Mouse (Mus musculus): Measurements from ENCODE around the gene Nacc2. TPM values are rescaled to one million over a fixed set of nuclear protein-coding genes. Genes with fewer than 3 reads are reported as not detected.

The Nacc2 gene
- polyA plus RNA-seq, 1 experiment from 2014 or later, result 5.5 TPM

DNA sequence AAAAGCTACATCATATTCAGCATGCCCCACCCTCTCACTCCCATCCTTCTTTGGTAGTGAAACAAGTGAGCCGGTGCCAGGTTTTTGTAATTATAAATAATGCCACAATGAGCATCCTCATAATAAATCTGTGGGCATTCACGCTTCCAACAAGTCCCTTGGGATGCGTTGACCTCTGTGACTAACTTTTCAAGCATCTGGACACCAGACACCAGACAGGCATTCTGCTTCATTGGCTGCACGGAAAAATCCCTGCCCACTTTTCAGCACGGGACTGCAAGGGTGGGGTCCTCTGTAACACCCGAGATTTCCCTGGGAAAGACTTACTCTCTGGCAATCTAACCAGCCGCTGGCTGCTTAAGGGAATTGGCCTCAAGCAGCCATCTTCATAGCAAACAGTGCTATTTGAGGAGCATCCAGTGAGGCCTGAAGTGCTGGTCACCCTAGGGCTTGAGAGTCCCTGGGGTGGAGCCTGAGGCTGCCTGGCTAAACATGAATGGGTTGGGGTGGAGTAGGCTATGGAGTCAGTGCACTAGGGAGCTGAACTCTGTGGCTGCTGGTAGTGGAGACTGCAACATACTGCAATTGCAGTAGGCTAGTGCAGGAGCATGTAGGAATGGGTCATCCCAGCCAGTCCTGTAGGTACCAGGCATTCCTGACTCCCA lies 24.8 kb upstream of the Nacc2 start:
- H3K36me3 ChIP-seq, result no peaks in the 10 kb centered on the region
- H3K27me3 ChIP-seq, result no peaks in the 10 kb centered on the region
- 24% methylated on average over 7 of the region's 7 CpGs for WGBS
- H3K4me3 ChIP-seq, result no peak overlapping the region
- no peaks in the 10 kb centered on the region for H3K9me3 ChIP-seq
- H3K4me2 ChIP-seq, result no peak overlapping the region
- no peak for ATAC-seq (ENCODE audit: insufficient number of reproducible peaks, low FRiP score, low TSS enrichment, low read depth)
- H3K4me1 ChIP-seq, result peaks cover 11% of the 10 kb centered on the region
- H3K27ac ChIP-seq, result no peak overlapping the region
- H3K9ac ChIP-seq, result no peak overlapping the region

DNA sequence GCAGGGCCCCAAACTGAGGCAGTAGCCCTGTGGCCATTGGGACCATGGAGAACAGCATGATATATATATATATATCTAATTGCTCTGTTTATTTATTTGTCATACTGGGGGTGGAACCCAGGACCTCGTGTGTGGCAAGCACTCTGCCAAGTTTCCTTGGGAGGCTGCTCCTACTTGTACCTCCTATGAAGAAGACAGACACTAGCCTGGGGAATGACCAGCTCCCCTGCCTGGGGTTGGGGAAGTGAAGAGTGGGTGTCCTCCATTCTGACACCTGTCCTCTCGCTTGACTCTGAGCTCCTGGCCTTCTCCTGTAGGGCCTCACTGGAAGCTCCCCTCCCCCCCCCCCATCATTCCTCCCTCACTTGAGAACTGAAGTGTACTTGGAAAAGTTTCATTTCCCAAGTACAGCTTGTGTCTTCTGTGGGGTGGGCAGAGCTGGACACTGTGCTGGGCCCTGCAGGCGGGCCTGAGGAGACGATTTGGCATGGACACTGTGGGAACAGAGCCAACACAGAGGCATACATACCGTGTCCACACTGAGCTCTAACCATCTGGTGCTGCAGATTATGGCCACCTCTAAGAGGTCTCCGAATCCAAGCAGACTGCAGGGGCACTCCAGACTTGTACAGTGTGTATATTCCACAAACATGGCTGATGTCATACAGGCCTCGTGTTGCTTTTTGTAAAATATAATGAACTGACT lies 23.5 kb upstream of the Nacc2 start:
- no peak for ATAC-seq (ENCODE audit: insufficient number of reproducible peaks, low FRiP score, low TSS enrichment, low read depth)
- Histone ChIP-seq H3K27ac (no peak overlapping the region), H3K4me1 (peaks cover 13% of the 10 kb centered on the region), H3K9ac (no peak overlapping the region), H3K36me3 (no peaks in the 10 kb centered on the region), H3K4me3 (no peak overlapping the region), H3K4me2 (no peak overlapping the region), H3K9me3 (no peaks in the 10 kb centered on the region), H3K27me3 (no peaks in the 10 kb centered on the region)
- WGBS, result 52% methylated on average over 7 of the region's 7 CpGs

DNA sequence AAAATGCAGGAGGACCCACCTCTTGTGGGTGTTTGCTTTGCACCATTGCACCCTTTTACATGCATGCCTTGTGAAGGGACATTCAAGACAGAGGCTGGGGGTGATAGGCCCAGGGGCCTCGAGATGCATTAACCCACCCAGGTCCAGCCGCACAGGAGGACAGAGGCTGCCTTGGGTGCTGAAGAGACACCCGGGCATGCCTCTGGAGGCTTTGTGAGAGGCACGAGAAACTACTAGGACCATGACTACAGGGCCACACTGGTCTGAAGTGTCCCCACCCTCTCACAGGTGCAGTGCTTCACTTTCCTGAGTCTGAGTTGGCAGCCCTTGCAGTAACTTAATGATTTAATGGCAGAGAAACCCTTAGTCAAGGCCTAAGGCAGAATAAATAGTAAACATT lies 22.1 kb upstream of the Nacc2 start:
- H3K9me3 ChIP-seq, result no peaks in the 10 kb centered on the region
- ATAC-seq (ENCODE audit: insufficient number of reproducible peaks, low FRiP score, low TSS enrichment, low read depth), result no peak
- H3K27ac ChIP-seq, result no peak overlapping the region

DNA sequence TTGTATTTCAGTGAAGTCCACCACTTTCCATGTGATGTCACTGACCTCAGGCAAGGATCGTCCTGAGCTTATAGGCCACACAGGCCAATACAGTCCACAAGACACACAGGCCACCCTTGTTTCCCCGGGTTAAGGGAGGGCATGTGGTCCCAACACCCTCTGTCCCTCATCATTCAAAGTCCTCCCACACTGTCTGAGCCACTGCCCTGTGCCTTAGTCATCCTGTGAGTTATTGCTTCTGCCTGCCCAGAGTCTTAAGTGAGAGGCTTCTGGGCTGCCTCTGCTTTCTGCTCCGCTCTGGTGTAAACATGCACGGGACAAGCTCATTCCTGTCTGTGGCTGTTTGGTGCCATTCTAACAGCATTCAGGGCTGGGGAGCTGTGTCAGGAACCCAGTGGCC lies 21.3 kb upstream of the Nacc2 start:
- ATAC-seq (ENCODE audit: insufficient number of reproducible peaks, low FRiP score, low TSS enrichment, low read depth), result no peak
- no peaks in the 10 kb centered on the region for H3K36me3 ChIP-seq
- 52% methylated on average over 4 of the region's 4 CpGs for WGBS
- no peak overlapping the region for H3K27ac ChIP-seq
- H3K4me3 ChIP-seq, result no peak overlapping the region
- H3K9ac ChIP-seq, result no peak overlapping the region
- H3K9me3 ChIP-seq, result no peaks in the 10 kb centered on the region
- peaks cover 23% of the 10 kb centered on the region for H3K4me1 ChIP-seq
- H3K4me2 ChIP-seq, result no peak overlapping the region
- no peaks in the 10 kb centered on the region for H3K27me3 ChIP-seq

More for the DNA sequence above, 22.1 kb upstream of the Nacc2 start:
- Histone ChIP-seq H3K36me3 (no peaks in the 10 kb centered on the region), H3K27me3 (no peaks in the 10 kb centered on the region), H3K4me1 (peaks cover 21% of the 10 kb centered on the region), H3K4me3 (no peak overlapping the region), H3K9ac (no peak overlapping the region), H3K4me2 (no peak overlapping the region)
- WGBS, result 79% methylated on average over 4 of the region's 4 CpGs

DNA sequence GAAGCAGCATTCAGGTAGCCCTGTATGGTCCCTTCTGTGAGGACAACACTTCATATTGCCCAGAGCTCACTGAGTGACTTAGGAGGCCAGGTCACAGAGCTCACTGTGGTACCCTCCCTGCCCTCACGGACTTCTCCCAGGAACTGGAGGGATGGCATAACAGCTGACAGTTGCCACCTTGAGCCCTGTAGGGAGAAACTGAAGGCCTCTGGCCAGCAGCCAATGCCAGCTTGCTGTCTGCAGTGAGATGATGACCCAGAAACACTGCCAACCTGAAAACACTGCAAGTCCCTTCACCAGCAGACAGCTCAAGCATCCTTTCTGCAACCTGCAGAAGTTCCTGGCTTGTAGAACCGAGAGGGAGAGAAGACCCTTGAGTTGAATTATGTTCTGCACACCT lies 20.5 kb upstream of the Nacc2 start:
- 58% methylated on average over 2 of the region's 2 CpGs for WGBS
- Histone ChIP-seq H3K4me1 (peaks cover 31% of the 10 kb centered on the region), H3K9ac (no peak overlapping the region), H3K4me3 (no peak overlapping the region), H3K36me3 (peaks cover under 1% of the 10 kb centered on the region), H3K27me3 (no peaks in the 10 kb centered on the region), H3K4me2 (no peak overlapping the region), H3K9me3 (no peaks in the 10 kb centered on the region), H3K27ac (no peak overlapping the region)
- ATAC-seq (ENCODE audit: insufficient number of reproducible peaks, low FRiP score, low TSS enrichment, low read depth), result no peak

DNA sequence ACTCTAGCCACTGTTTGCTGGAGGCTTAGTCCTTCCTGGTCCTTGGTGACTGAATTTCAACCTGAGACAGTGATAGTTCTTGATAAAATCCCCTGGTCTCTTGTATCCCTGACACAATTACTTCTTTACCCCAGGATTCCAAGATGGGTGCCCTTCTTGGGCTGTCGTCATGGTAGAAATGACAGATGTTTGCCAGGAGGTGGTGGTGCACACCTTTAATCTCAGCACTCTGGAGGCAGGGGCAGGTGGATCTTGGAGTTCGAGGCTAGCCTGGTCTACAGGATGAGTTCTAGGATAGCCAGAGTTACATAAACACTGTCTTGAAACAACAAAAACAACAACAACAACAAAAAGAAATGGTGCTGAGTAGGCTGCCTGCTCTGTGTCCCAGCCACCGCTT lies 20.0 kb upstream of the Nacc2 start:
- WGBS, result 76% methylated on average over 3 of the region's 3 CpGs
- Histone ChIP-seq H3K27me3 (no peaks in the 10 kb centered on the region), H3K4me1 (peaks cover 34% of the 10 kb centered on the region), H3K36me3 (peaks cover 6% of the 10 kb centered on the region), H3K9me3 (no peaks in the 10 kb centered on the region), H3K27ac (no peak overlapping the region), H3K4me3 (no peak overlapping the region), H3K4me2 (no peak overlapping the region), H3K9ac (no peak overlapping the region)
- no peak for ATAC-seq (ENCODE audit: insufficient number of reproducible peaks, low FRiP score, low TSS enrichment, low read depth)

DNA sequence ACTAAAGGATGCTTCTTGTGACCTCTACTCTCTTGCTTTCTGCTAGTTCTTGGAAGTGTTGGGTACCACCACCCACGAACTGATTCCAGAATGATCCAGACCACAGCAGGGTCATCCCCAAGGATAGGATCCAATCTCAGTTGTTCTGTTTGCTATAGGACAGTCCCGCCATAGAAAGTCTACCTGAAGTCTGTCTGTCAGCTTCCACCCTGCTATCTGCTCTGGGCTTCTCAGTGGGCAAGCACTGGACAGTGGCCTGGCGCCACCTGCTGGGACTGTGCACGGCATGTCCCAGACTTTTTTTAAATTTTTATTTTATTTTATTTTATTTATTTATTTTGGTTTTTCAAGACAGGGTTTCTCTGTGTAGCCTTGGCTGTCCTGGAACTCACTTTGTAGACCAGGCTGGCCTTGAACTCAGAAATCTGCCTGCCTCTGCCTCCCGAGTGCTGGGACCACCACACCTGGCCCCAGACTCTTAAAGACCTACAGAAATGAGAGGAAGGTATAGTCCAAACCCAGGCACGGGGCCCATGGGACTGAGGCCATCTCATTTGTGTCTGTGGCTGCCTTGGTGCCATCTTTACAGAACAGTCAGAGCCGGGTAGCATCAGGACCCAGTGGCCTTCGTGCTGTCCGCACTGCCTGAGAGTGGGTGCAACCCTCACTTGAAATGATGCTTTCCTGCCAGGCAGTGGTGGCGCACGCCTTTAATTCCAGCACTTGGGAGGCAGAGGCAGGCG lies 19.0 kb upstream of the Nacc2 start:
- no peak overlapping the region for H3K4me3 ChIP-seq
- H3K36me3 ChIP-seq, result peaks cover 16% of the 10 kb centered on the region
- H3K4me2 ChIP-seq, result no peak overlapping the region
- WGBS, result 63% methylated on average over 12 of the region's 12 CpGs
- peaks cover 29% of the 10 kb centered on the region for H3K4me1 ChIP-seq
- no peaks in the 10 kb centered on the region for H3K9me3 ChIP-seq
- no peak overlapping the region for H3K9ac ChIP-seq
- ATAC-seq (ENCODE audit: insufficient number of reproducible peaks, low FRiP score, low TSS enrichment, low read depth), result no peak
- no peaks in the 10 kb centered on the region for H3K27me3 ChIP-seq
- H3K27ac ChIP-seq, result no peak overlapping the region

DNA sequence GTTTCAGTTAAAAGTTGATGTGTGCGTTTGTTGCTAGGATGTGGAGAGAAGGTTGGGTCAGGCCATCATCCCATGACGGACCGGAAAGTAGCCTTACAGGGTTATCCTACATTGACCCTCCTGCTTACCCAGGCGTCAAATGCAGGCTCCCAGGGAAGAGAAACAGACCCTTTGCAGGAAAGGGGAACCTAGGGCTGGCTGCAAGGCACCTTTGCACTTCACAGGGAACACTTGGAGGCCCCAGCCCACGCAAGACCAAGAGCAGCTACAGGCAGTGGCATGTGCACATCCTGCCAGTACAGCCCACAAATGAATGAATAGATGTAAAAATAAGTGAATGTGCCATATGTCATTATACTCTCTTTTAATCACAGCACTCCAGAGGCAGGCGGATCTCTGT lies 17.9 kb upstream of the Nacc2 start:
- H3K9me3 ChIP-seq, result no peaks in the 10 kb centered on the region
- peak overlapping the region; percentile 85 for H3K4me2 ChIP-seq
- H3K36me3 ChIP-seq, result peaks cover 25% of the 10 kb centered on the region
- peak overlapping the region; percentile 84 for H3K9ac ChIP-seq
- peaks cover 29% of the 10 kb centered on the region for H3K4me1 ChIP-seq
- 19% methylated on average over 6 of the region's 6 CpGs for WGBS
- peak overlapping the region; percentile 92 for H3K27ac ChIP-seq
- H3K4me3 ChIP-seq, result peak overlapping the region; percentile 90
- ATAC-seq (ENCODE audit: insufficient number of reproducible peaks, low FRiP score, low TSS enrichment, low read depth), result no peak
- H3K27me3 ChIP-seq, result no peaks in the 10 kb centered on the region

DNA sequence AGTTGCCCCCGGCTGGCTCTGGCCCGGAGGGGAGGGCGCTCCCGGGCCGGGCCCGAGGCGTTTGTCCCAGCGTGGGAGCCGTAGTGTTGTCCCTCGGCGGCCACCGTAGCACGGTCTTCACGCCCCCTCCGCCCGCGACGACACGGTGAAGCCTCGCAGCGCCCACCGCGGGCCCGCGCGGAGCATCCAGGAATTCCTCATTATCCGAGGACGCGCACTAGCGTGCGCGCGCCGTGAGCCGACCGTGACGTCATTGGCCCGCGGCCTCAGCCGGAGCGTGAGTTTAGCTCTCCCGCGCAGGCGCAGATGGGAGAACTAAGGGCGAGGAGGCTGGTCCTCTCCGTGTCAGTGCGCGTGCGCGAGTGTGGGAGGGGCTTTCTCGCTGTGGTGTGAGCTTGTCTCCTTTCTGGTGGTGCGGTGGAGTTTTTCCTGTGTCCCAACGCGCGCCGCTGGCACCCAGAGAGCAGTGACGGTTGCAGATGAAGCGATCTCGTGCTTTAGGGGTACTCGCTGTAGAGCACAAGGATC lies 17.3 kb upstream of the Nacc2 start:
- H3K36me3 ChIP-seq, result peaks cover 31% of the 10 kb centered on the region
- H3K4me1 ChIP-seq, result peaks cover 29% of the 10 kb centered on the region
- peak overlapping the region; percentile 85 for H3K4me2 ChIP-seq
- H3K27me3 ChIP-seq, result no peaks in the 10 kb centered on the region
- H3K27ac ChIP-seq, result peak overlapping the region; percentile 92
- H3K4me3 ChIP-seq, result peak overlapping the region; percentile 90
- H3K9me3 ChIP-seq, result no peaks in the 10 kb centered on the region
- WGBS, result under 1% methylated on average over 59 of the region's 60 CpGs
- ATAC-seq (ENCODE audit: insufficient number of reproducible peaks, low FRiP score, low TSS enrichment, low read depth), result peak; percentile 85
- peak overlapping the region; percentile 84 for H3K9ac ChIP-seq

DNA sequence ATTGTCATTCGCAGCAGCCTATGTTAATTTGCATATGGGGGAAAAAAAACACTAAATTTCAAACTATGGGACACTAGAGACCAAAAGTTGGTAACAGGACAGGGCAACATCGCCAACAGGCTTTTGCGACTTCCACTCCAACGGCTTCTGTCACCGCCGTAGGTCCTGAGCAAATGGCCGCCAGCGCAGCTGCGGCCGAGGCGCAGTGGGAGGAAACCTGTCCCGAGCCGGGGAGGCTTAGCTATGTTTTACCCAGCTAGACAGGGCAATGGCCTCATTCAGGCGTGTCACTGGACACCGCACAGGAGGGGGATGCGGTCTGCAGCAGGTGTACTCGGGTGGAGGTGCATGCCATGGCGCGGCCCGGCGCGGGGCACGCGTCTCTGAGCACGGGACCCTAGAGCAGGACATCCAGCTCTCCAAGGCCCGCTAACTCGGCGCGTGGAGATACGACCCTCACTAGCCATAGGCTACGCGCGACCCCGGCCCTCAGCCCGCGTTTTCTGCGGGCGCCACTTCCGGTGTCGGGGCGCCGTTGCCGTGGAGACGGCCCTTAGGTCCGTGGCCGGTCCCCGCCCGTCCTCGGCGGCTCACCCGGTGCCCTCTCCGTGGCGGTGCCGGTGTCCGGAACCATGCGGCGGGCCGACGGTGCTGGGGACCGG lies 16.7 kb upstream of the Nacc2 start:
- under 1% methylated on average over 60 of the region's 60 CpGs for WGBS
- peak overlapping the region; percentile 90 for H3K4me3 ChIP-seq
- H3K27me3 ChIP-seq, result no peaks in the 10 kb centered on the region
- peak overlapping the region; percentile 92 for H3K27ac ChIP-seq
- H3K4me2 ChIP-seq, result peak overlapping the region; percentile 85
- ATAC-seq (ENCODE audit: insufficient number of reproducible peaks, low FRiP score, low TSS enrichment, low read depth), result peak; percentile 53
- no peaks in the 10 kb centered on the region for H3K9me3 ChIP-seq
- H3K9ac ChIP-seq, result peak overlapping the region; percentile 84
- peaks cover 29% of the 10 kb centered on the region for H3K4me1 ChIP-seq
- peaks cover 31% of the 10 kb centered on the region for H3K36me3 ChIP-seq

DNA sequence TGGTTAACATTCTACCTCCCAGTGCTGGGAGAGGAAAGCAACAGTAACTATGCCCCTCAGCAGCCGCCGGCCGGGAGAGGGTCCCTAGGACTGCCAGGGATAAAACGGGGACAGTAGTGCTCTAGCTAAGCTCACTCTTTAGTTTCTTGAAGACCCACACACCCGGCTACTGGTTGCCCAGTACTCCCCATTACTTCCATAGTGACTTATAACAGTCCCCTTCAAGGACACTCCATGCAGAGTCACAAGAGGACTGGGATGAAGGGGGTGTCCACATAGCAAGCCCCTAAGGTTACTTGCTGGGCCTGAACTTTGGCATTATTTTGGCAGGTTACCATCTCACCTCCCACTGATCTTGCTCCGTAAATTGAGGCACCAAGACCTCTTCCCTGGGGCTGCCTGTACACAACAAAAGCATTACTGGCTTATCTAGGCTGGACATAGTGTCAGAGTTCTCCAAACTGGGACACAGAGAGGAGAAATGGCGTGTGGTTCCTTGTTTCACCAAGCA lies 16.1 kb upstream of the Nacc2 start:
- H3K9me3 ChIP-seq, result no peaks in the 10 kb centered on the region
- peak overlapping the region; percentile 90 for H3K4me3 ChIP-seq
- no peak for ATAC-seq (ENCODE audit: insufficient number of reproducible peaks, low FRiP score, low TSS enrichment, low read depth)
- no peaks in the 10 kb centered on the region for H3K27me3 ChIP-seq
- peak overlapping the region; percentile 85 for H3K4me2 ChIP-seq
- peaks cover 30% of the 10 kb centered on the region for H3K4me1 ChIP-seq
- H3K27ac ChIP-seq, result peak overlapping the region; percentile 92; the same call in 1 of the 2 replicates
- H3K36me3 ChIP-seq, result peaks cover 31% of the 10 kb centered on the region
- H3K9ac ChIP-seq, result no peak overlapping the region
- 63% methylated on average over 7 of the region's 7 CpGs for WGBS

Measured in limb, embryonic 15.5 days (tissue).